Mouse (Mus musculus): ENCODE data around the gene Dap. TPM values are rescaled to one million over a fixed set of nuclear protein-coding genes. Genes with fewer than 3 reads are reported as not detected.

Dap gene
- polyA plus RNA-seq, 1 experiment from 2014 or later, result 34.0 TPM

DNA sequence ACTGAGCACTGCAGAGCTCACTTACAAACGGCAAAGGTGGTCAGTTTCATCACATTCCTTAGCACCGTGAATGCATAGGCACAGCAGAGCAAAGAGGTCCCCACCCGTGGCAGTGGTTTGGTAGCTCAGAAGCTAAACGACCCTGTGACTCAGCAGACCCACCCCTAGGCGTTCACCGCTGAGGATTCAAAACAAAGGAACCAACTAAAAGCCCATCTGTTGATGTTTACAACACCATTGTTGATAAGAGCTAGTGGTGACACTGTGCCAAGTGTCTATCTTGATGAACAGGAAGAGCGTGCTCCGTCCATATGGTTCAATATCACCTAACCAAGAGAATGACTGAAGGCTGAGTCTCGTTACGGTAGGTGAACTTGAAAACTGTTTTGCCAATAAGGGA, 19.1 kb downstream of the Dap start:
- Histone ChIP-seq H3K4me3 (replicated peaks) (no peak overlapping the region), H3K27ac (no peak overlapping the region), H3K4me2 (no peak overlapping the region), H3K4me1 (peaks cover 7% of the 10 kb centered on the region), H3K9me3 (no peaks in the 10 kb centered on the region), H3K9ac (no peak overlapping the region), H3K27me3 (no peaks in the 10 kb centered on the region), H3K36me3 (replicated peaks) (0 out of 2 replicates have a peak, but pooled peaks cover 5% of the 10 kb centered on the region)
- 85% methylated on average over 10 of the region's 10 CpGs for WGBS
- ATAC-seq (ENCODE audit: low FRiP score), result no peak

DNA sequence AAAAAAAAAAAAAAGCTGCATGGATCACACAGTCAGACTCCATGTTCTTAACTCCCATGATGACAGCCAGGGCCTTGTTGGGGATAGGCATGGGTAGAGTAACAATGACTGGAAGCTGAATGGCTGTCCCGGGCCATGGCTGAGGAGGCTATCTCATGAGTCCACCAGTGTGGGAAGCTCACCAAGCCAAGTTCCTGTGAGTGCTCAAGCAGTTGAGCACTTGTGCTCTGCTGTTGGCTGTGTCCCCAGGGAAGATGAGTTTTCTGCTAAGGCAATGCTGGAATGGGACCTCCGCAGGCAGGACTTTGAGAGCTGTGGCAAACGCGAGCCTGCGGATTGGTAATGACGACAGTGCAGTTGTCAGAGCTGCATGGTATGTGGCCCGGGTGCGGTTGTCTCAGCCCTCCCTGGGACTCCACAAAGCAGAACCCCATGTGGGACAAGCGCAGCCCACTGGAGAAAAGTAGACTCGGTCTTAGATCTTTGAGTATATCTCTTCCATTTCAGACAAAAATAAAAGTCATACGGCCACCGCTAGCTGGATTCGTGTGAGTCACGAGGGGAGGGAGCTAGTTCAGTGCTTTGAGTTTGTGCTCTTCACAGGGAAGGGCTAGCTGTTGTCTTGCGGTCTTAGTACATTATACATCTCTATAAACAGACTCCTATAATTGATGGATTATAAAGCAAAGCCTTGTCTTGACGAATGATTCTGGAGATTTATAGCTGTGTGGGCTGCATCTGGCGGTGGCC, 20.8 kb downstream of the Dap start:
- H3K4me1 ChIP-seq, result peaks cover 7% of the 10 kb centered on the region
- H3K27ac ChIP-seq, result no peak overlapping the region
- no peak overlapping the region for H3K9ac ChIP-seq
- H3K4me3 ChIP-seq (replicated peaks), result no peak overlapping the region
- no peaks in the 10 kb centered on the region for H3K9me3 ChIP-seq
- 0 out of 2 replicates have a peak, but pooled peaks cover 5% of the 10 kb centered on the region for H3K36me3 ChIP-seq (replicated peaks)
- WGBS, result 93% methylated on average over 17 of the region's 17 CpGs
- no peak for ATAC-seq (ENCODE audit: low FRiP score)
- no peak overlapping the region for H3K4me2 ChIP-seq
- no peaks in the 10 kb centered on the region for H3K27me3 ChIP-seq

DNA sequence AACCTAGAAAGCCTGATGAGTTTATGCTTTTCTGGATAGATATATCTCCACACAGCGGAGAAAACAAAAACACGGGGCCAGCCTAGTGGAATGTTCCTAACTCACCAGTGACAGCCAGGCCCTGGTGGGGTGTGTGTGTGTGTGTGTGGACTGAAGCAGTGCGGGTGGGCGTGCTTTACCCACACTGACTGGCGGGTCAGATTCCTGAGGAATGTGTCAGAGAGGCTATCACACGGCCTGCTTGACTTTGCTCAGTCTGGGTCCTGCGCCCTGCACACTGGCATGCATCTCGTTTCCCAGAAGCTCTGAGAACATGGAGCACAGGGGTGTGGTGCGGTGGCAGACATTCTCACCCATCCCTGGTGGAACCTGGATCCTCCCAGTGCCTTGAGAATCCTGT, 21.8 kb downstream of the Dap start:
- Histone ChIP-seq H3K4me3 (replicated peaks) (no peak overlapping the region), H3K4me1 (peaks cover 14% of the 10 kb centered on the region), H3K27ac (no peak overlapping the region), H3K36me3 (replicated peaks) (0 out of 2 replicates have a peak, but pooled peaks cover 3% of the 10 kb centered on the region), H3K27me3 (no peaks in the 10 kb centered on the region), H3K9me3 (no peaks in the 10 kb centered on the region), H3K9ac (no peak overlapping the region), H3K4me2 (no peak overlapping the region)
- ATAC-seq (ENCODE audit: low FRiP score), result no peak
- 77% methylated on average over 9 of the region's 9 CpGs for WGBS

DNA sequence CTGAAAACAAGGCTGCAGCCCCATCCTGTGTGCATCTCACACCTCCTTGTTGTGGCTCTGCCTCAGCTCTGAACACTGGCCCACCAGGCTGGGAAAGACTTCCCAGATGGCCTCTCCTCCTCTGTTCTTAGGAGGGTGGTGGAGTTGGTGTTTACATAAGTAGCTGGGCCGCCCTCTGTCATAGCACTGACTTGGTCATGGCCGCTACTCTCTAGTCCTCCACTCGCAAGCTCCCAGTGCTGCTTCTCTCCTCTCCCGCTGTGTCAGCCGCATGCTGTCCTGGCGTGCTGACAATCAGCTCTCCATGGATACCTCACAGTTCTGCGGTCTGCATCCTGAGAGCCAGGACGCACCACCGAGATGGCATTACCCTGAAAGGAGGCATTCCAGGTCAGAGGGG, 22.9 kb downstream of the Dap start:
- Histone ChIP-seq H3K27ac (no peak overlapping the region), H3K27me3 (no peaks in the 10 kb centered on the region), H3K9me3 (no peaks in the 10 kb centered on the region), H3K4me3 (replicated peaks) (no peak overlapping the region), H3K36me3 (replicated peaks) (0 out of 2 replicates have a peak, but pooled peaks cover 2% of the 10 kb centered on the region), H3K4me1 (peaks cover 14% of the 10 kb centered on the region), H3K9ac (no peak overlapping the region), H3K4me2 (no peak overlapping the region)
- WGBS, result 72% methylated on average over 9 of the region's 9 CpGs
- ATAC-seq (ENCODE audit: low FRiP score), result no peak

GRCm38 (mm10) chr15:31248882-31249281, 24.8 kb downstream of the Dap start:
- H3K4me3 ChIP-seq (replicated peaks), result no peak overlapping the region
- no peaks in the 10 kb centered on the region for H3K36me3 ChIP-seq (replicated peaks)
- H3K9ac ChIP-seq, result no peak overlapping the region
- no peaks in the 10 kb centered on the region for H3K9me3 ChIP-seq
- no peak for ATAC-seq (ENCODE audit: low FRiP score)
- no peak overlapping the region for H3K4me2 ChIP-seq
- no peaks in the 10 kb centered on the region for H3K27me3 ChIP-seq
- H3K4me1 ChIP-seq, result peaks cover 18% of the 10 kb centered on the region
- WGBS, result 82% methylated on average over 7 of the region's 7 CpGs
- no peak overlapping the region for H3K27ac ChIP-seq

DNA sequence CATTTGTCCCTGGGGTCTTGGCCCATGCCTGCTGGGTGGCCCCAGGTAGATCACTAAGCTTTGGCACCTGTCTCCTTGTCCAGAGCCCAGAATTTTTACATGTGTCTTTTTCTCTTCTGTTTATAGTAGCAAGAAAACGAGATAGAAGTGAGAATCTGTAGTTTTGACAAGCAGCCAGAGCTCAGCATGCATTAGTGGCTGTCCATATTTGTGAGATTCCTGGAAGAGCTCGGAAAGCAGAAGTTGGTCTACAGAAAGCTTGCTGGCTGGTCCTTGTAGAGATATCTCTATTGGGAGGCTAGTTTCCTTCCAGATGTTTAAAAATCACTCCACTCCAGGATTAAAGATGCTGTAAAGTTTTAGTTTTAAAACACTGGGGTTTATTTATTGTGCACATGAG, 25.9 kb downstream of the Dap start:
- Histone ChIP-seq H3K4me2 (no peak overlapping the region), H3K36me3 (replicated peaks) (no peaks in the 10 kb centered on the region), H3K27me3 (no peaks in the 10 kb centered on the region), H3K27ac (no peak overlapping the region), H3K9ac (no peak overlapping the region), H3K4me1 (peaks cover 20% of the 10 kb centered on the region), H3K9me3 (no peaks in the 10 kb centered on the region), H3K4me3 (replicated peaks) (no peak overlapping the region)
- no peak for ATAC-seq (ENCODE audit: low FRiP score)
- WGBS, result 68% methylated on average over 2 of the region's 2 CpGs

DNA sequence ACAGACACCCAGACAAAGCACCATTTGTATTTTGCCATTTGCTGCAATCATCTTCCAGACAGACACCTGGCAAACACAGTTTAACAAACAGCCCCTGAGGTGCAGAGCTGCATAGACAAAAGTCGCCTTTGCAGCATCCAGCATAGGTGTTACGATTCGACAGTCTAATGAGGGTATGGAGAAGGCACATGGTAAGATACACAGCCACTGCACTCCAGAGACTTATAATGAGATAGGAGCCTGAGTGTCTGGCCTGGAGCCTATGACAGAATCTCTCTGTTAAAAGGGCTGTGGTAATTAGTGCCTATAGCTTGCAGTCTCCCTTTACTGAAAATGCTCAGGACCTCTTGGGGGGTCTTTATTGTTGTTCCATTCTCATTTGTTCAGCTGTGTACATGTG, 26.6 kb downstream of the Dap start:
- no peak overlapping the region for H3K4me2 ChIP-seq
- H3K9me3 ChIP-seq, result no peaks in the 10 kb centered on the region
- 71% methylated on average over 3 of the region's 3 CpGs for WGBS
- H3K4me1 ChIP-seq, result peaks cover 20% of the 10 kb centered on the region
- no peaks in the 10 kb centered on the region for H3K36me3 ChIP-seq (replicated peaks)
- no peaks in the 10 kb centered on the region for H3K27me3 ChIP-seq
- H3K27ac ChIP-seq, result 0 out of 2 replicates have a peak overlapping the region, but pooled peaks have one; percentile 19
- 0 out of 2 replicates have a peak, but pooled peaks have one; percentile 53 for ATAC-seq (ENCODE audit: low FRiP score)
- no peak overlapping the region for H3K9ac ChIP-seq
- H3K4me3 ChIP-seq (replicated peaks), result no peak overlapping the region

DNA sequence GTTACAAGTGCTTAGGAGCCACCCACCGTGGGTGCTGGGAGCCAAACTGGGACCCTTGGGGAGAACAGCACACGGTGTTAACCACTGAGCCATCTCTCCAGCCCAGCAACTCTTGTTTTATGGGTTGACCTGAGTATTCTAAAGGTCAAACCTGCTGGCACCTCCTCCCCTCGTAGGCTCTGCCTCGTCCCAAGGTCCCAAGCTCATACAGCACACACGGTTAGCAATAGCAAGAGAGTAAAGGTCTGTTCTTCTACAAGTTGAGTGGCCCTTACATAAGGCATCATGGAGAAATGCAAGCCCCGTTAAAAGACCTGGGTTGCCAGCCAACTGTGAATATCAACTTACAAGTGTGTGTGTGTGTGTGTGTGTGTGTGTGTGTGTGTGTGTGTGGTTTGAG, 27.1 kb downstream of the Dap start:
- WGBS, result 93% methylated on average over 6 of the region's 6 CpGs
- no peak overlapping the region for H3K27ac ChIP-seq
- no peak overlapping the region for H3K4me2 ChIP-seq
- H3K9ac ChIP-seq, result no peak overlapping the region
- no peaks in the 10 kb centered on the region for H3K27me3 ChIP-seq
- no peak for ATAC-seq (ENCODE audit: low FRiP score)
- no peak overlapping the region for H3K4me3 ChIP-seq (replicated peaks)
- H3K4me1 ChIP-seq, result peaks cover 20% of the 10 kb centered on the region
- H3K9me3 ChIP-seq, result no peaks in the 10 kb centered on the region
- no peaks in the 10 kb centered on the region for H3K36me3 ChIP-seq (replicated peaks)

DNA sequence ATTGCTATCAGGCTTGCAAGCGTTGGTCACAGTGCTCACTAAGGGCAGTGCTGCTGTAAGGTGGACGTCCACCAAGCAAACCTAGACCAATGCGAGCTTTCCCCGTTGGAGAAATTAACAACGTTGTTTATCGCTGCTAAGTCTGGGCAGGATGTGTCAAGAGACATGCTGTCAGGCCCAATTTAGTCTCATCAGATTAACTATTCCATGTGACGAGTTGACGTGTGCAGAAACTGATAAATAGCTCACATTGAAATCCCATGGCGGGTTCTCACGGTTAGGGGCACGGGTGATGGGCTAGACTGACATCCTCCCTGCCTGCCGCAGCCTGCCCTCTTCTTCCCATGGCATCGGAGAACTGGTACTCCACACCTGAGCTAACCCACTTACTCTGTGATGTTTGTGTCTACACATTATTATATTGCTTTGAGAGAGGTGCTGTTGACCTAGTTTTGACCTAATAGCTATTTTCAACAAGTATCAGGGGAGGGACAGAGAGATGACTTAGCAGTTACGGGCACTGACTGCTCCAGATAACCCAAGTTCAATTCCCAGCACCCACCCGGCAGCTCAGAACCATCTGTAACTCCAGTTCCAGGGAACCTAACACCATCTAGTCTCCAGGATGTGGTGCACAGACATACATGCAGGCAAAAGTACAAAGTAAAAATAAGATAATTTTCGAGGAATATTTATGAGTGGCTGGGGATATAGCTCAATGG, 28.6 kb downstream of the Dap start:
- Histone ChIP-seq H3K4me1 (peaks cover 15% of the 10 kb centered on the region), H3K4me3 (replicated peaks) (no peak overlapping the region), H3K9me3 (no peaks in the 10 kb centered on the region), H3K27ac (no peak overlapping the region), H3K9ac (no peak overlapping the region), H3K4me2 (no peak overlapping the region), H3K36me3 (replicated peaks) (no peaks in the 10 kb centered on the region), H3K27me3 (no peaks in the 10 kb centered on the region)
- WGBS, result 88% methylated on average over 16 of the region's 16 CpGs
- ATAC-seq (ENCODE audit: low FRiP score), result no peak

DNA sequence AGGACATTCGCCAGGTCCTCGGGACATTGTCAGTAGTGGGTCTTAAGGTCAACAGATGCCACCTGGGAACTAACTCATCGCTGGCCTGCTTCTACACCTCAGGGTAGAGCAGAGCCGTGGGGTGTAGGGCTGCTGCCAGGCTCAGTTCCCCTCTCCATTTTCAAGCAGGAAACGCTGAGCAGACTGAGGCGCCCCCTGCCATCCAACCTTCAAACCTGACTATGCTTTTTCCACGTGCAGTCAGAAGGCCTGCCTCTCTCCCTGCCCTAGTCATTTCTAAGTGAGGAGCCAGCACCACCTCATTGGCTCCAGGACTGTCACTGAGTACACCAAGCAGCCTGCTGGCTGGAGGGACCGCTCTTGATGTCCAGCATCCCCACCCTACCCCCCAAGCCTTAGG, 29.3 kb downstream of the Dap start:
- Histone ChIP-seq H3K27ac (no peak overlapping the region), H3K27me3 (no peaks in the 10 kb centered on the region), H3K4me2 (no peak overlapping the region), H3K9me3 (no peaks in the 10 kb centered on the region), H3K36me3 (replicated peaks) (no peaks in the 10 kb centered on the region), H3K4me3 (replicated peaks) (no peak overlapping the region), H3K9ac (no peak overlapping the region), H3K4me1 (peaks cover 13% of the 10 kb centered on the region)
- ATAC-seq (ENCODE audit: low FRiP score), result no peak
- 72% methylated on average over 8 of the region's 8 CpGs for WGBS

DNA sequence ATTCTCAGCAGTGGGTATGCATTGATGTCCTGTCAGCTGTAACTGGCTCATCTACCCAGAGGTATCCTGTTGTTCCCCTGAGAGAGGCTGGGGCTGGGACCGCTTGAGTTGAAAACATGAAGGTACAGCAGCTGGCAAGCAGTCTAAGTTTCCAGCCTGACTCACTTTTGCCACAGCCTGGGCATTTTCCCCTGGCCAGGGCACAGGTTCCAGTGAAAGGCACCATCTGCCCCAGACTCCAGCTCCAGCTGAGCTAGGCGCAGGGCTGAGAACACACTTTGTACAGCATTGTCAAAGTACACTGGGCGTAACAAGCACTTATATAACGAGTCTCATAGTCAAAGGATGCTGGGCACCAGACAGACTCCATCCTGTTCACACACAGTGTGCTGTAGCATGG, 29.8 kb downstream of the Dap start:
- Histone ChIP-seq H3K36me3 (replicated peaks) (no peaks in the 10 kb centered on the region), H3K4me1 (peaks cover 13% of the 10 kb centered on the region), H3K4me2 (no peak overlapping the region), H3K9ac (no peak overlapping the region), H3K9me3 (no peaks in the 10 kb centered on the region), H3K4me3 (replicated peaks) (no peak overlapping the region), H3K27ac (no peak overlapping the region), H3K27me3 (no peaks in the 10 kb centered on the region)
- WGBS, result 75% methylated on average over 4 of the region's 4 CpGs
- ATAC-seq (ENCODE audit: low FRiP score), result no peak

DNA sequence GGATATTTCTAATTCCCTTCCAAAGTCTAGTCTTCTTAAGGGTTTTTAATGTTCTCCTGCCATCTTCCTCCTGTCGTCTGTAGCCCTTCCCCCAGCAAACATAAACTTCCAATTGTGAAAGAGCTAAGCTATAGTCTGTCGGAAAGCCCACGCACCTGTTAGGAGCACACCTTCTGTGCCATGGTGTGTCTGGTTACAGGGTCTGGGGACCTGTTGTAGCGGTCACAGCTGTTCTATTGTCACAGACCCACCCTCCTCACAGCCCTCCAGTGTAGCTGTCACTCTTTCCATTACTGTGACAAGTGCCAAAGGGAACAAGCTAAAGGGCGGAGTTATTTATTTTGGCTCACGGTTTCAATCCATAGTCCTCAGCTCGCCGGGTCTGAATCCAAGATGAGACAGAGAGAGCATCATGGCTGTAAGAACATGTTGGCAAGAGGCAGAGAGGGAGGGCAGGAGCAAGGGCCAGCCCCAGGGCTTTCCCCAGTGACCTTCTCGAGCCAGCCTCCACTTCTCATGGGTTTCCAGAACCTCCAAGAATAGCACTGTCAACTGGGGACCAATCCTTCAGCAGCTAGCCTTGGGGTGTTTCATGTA, 30.9 kb downstream of the Dap start:
- H3K4me1 ChIP-seq, result peaks cover 13% of the 10 kb centered on the region
- H3K36me3 ChIP-seq (replicated peaks), result no peaks in the 10 kb centered on the region
- H3K9me3 ChIP-seq, result no peaks in the 10 kb centered on the region
- H3K4me2 ChIP-seq, result no peak overlapping the region
- no peak for ATAC-seq (ENCODE audit: low FRiP score)
- H3K27ac ChIP-seq, result no peak overlapping the region
- H3K9ac ChIP-seq, result no peak overlapping the region
- 86% methylated on average over 9 of the region's 9 CpGs for WGBS
- no peaks in the 10 kb centered on the region for H3K27me3 ChIP-seq
- H3K4me3 ChIP-seq (replicated peaks), result no peak overlapping the region

All from forebrain, embryonic 12.5 days (tissue).